Mouse (Mus musculus) embryonic stem cell, embryonic (primary cell): ENCODE results near the gene Fbxo4.

Experiments used
- CTCF ChIA-PET, 4 experiments: fragments of 300-600 bp in 2 of 4; fragments of 350-600 bp in 2 of 4; sonication (Branson Sonifier 250); formaldehyde crosslinking; loops; one replicate each; lab custom pipeline; 2022; ENCODE audit warnings: inconsistent platforms in 2 of 4; lab: Charles Lee
- POLR2A ChIA-PET, 4 experiments: fragments of 300-600 bp in 2 of 4; fragments of 350-600 bp in 2 of 4; sonication (Branson Sonifier 250); formaldehyde crosslinking; loops; one replicate each; lab custom pipeline; 2022; ENCODE audit warnings: antibody characterized with exemption in 4 of 4, inconsistent platforms in 1 of 4; lab: Charles Lee

Gene Fbxo4

GRCm38 (mm10) chr15:3995448-3996266 is 16.3 kb upstream of the Fbxo4 start, which contains the start of gene AW549877:
TSS of gene AW549877 (minus strand) at chr15:3995744.
- POLR2A ChIA-PET: interaction anchor here in 3 of 4 experiments (0.6 to 9.3 kb wide), 63 partner anchors 8 to 1156 kb away, joined by 3 to 134 read pairs (median 4); partner anchors contain the start of genes Fbxo4 (in 3 of the 3), Oxct1 (in 3 of the 3) and Rpl37 (in 3 of the 3)
- CTCF ChIA-PET: interaction anchor here in 3 of 4 experiments (0.7 to 1.5 kb wide), 6 partner anchors 28 to 102 kb away, joined by 3 to 12 read pairs (median 4); partner anchors contain the start of gene Oxct1 (in 2 of the 3)

DNA sequence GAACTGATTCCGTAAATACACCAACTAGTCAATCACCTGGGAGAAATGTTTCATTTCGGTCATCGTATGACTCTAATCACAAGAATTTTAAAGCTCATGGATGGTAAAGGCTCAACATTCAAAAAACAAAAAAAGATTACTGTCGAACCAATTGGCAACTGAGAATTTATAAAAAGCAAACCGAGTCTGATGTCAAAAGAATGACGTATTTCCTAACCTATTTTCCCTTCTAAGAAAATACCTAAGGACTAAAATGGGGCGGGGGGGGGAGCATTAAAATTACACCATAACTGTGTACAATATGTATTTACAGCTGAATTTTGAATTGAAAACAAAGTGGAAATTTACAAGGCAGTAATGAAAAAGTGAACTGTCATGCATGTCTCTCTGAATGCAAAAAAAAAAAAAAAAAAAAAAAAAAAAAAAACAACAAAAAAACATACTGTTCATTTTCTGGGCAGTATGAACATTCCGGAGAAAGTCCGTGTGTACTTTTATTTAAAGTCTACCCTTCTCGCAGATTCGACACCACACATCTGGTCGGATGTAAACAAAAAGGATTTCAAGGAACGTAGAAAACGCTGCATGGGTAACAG is 15.6 kb upstream of the Fbxo4 start:
- ChIA-PET CTCF (interaction anchor here in 3 of 4 experiments (0.7 to 1.5 kb wide), 5 partner anchors 29 to 103 kb away, joined by 3 to 12 read pairs (median 4); partner anchors contain the start of gene Oxct1 (in 2 of the 3)), POLR2A (interaction anchor here (0.6 to 9.3 kb wide), 51 partner anchors 8 to 1156 kb away, joined by 3 to 134 read pairs (median 4); partner anchors contain the start of genes Fbxo4 (in 3 of the 4), Oxct1 (in 3 of the 4) and Rpl37 (in 3 of the 4))

- ChIA-PET POLR2A (interaction anchor here in 3 of 4 experiments (0.8 to 7.8 kb wide), 13 partner anchors 7 to 40 kb away, joined by 3 to 50 read pairs (median 5); partner anchors contain the start of genes AW549877 (in 3 of the 3), Fbxo4 (in 2 of the 3) and Oxct1 (in 1 of the 3)), CTCF (interaction anchor here (0.5 to 2.1 kb wide), 25 partner anchors 8 to 1127 kb away, joined by 3 to 16 read pairs (median 4); partner anchors contain the start of genes Oxct1 (in 3 of the 4) and Fbxo4 (in 2 of the 4))
These were observed 8.6 kb upstream of the Fbxo4 start for GRCm38 (mm10) chr15:3987981-3988380.

- CTCF ChIA-PET: no interaction called here
- POLR2A ChIA-PET: interaction anchor here in 2 of 4 experiments (1.3 to 7.8 kb wide), 2 partner anchors 11 kb away, joined by 4 to 50 read pairs; partner anchors contain the start of gene AW549877 (in 2 of the 2)
These were observed 5.5 kb upstream of the Fbxo4 start for GRCm38 (mm10) chr15:3984876-3985275.

GRCm38 (mm10) chr15:3982732-3983131 is 3.4 kb upstream of the Fbxo4 start:
- POLR2A ChIA-PET: interaction anchor here in 2 of 4 experiments (0.9 to 7.8 kb wide), 2 partner anchors 13 kb away, joined by 3 to 50 read pairs; partner anchors contain the start of gene AW549877 (in 2 of the 2)
- CTCF ChIA-PET: no interaction called here

DNA sequence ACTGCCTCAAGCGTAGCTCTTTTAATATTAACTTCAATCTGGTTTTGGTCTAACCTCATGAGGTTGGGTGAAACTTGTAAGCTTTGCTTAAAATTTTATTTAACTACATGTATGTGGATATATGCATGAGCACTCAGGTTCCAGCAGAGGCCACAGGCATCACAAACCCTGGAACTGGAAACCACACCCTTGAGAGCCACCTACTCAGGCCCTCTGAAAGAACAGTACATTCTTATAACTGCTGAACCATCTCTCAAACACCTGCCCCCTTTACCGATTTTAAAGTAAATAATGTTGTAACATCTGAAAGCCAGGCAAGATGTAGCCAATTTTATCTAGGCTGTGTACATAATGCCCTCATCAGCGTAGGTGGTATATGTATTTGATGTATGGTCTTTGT is 498 bp upstream of the Fbxo4 start:
- ChIA-PET POLR2A (interaction anchor here in 3 of 4 experiments (0.6 to 4.4 kb wide), 14 partner anchors 8 to 76 kb away, joined by 3 to 48 read pairs (median 5); partner anchors contain the start of genes AW549877 (in 3 of the 3) and Oxct1 (in 2 of the 3)), CTCF (interaction anchor here in 3 of 4 experiments (0.6 to 1.9 kb wide), 3 partner anchors 8 kb away, joined by 3 to 7 read pairs (median 3); no protein-coding TSS in a partner anchor)

DNA sequence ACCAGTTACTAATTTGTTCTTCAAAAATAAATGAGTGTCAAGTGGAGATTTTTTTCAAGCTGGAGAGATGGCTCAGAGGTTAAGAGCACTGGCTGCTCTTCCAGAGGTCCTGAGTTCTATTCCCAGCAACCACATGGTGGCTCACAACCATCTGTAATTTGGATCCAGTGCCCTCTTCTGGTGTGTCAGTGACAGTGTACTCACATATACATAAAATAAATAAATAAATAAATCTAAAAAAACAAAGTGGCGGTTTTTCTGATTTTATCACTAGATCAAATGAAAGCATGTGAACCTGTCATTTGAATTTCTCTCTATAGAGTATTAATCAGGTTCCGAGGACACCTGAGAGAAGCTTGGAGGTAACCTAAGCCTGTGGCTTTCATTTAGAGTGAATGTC is 1.1 kb downstream of the Fbxo4 start:
- ChIA-PET CTCF (interaction anchor here in 3 of 4 experiments (0.7 to 1.9 kb wide), 3 partner anchors 9 to 1463 kb away, joined by 3 to 7 read pairs (median 4); no protein-coding TSS in a partner anchor), POLR2A (interaction anchor here in 2 of 4 experiments (0.7 to 4.4 kb wide), 9 partner anchors 10 to 257 kb away, joined by 3 to 48 read pairs (median 4); partner anchors contain the start of genes AW549877 (in 2 of the 2) and Oxct1 (in 2 of the 2))

DNA sequence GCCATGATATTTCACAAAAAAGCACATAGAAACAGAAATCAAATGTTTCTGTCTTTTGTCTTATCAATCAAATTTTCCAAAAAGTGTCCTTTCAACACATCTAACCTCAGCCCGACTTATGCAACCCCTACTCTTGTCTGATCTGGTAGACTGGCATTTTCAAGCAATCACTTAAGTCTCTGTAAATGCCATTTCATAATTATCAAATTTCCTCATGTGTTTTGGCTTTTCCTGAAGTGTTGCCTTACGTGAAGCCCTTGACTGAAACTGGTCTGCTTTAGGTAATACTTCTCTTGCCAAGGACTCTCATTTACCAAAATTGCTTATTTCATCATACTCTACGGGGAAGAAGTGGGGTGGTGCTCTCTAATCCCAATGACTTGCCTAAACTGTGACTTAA is 6.1 kb downstream of the Fbxo4 start:
- ChIA-PET POLR2A (interaction anchor here in 2 of 4 experiments (0.6 to 2.4 kb wide), 4 partner anchors 11 to 22 kb away, joined by 3 to 7 read pairs (median 5); partner anchors contain the start of gene AW549877 (in 2 of the 2)), CTCF (no interaction called here)

DNA sequence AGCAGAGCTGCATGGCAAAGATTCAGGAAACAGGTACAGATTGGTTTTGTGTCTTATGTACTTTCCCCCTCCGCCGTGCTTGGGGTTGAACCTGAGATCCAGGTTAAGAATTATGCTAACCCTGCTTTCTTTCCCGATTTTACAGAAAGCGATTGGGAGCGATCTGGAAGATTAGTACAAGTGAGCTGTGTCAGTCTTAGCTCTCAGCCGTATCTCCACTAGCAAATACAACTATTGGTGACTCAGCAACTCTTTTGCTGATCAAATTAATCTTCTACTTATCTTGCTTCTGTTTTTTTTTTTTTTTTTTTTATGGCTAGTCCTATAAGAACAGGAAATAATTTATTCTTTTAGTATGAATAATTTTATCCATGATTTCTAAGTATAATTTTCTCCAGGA is 9.2 kb downstream of the Fbxo4 start:
- ChIA-PET POLR2A (interaction anchor here in 3 of 4 experiments (0.6 to 2.2 kb wide), 12 partner anchors 8 to 72 kb away, joined by 3 to 13 read pairs (median 4); partner anchors contain the start of genes AW549877 (in 3 of the 3) and Fbxo4 (in 1 of the 3)), CTCF (interaction anchor here in 1 of 4 experiments (1.2 kb wide), 1 partner anchor 18 kb away, joined by 4 read pairs; no protein-coding TSS in a partner anchor)

DNA sequence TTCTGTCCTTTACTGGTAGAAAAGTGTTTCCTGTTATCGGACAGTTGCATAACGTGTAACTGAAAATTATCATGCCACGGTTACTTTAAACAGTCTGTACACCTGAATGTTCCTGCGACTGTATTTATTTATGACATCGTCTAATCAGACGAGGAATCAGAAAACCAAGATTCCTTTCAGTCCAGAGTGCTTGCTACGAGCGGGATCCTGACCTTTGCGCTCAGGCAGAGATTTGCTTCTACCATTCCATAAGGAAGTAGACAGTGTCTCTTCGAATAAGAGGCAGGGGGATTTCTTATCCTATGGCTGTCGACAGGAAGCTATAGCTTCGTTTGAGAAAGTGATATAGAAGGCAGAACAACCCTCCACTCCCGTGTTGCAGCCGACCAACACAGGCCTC is 9.6 kb downstream of the Fbxo4 start:
- CTCF ChIA-PET: no interaction called here
- POLR2A ChIA-PET: interaction anchor here in 3 of 4 experiments (0.6 to 2.2 kb wide), 10 partner anchors 8 to 73 kb away, joined by 3 to 13 read pairs (median 4); partner anchors contain the start of genes AW549877 (in 3 of the 3) and Fbxo4 (in 1 of the 3)

DNA sequence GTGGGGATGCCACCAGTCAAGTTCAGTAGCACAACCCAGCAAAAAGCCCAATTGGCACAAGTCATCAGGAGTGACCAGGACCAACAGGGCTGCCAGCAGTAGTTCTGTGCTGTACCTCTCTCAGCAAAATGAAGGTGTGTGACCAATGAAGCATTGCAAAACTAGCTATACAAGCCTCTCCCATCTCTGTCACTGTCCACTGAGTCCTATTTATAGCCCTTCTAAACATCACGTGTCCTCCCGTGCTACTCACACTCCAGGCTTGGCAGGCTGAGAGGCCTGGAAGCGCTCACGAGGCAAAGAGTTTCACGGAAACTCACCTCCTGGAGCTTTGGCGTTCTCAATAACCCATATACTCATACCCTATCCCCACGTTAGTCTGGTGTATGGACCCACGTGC is 17.1 kb downstream of the Fbxo4 start:
- POLR2A ChIA-PET: interaction anchor here in 2 of 4 experiments (1.0 to 3.1 kb wide), 12 partner anchors 8 to 65 kb away, joined by 3 to 20 read pairs (median 5); partner anchors contain the start of gene AW549877 (in 2 of the 2)
- CTCF ChIA-PET: no interaction called here

GRCm38 (mm10) chr15:3960094-3960493 is 19.3 kb downstream of the Fbxo4 start:
- ChIA-PET POLR2A (interaction anchor here in 1 of 4 experiments (3.1 kb wide), 1 partner anchor 35 kb away, joined by 18 read pairs; the partner anchor contains the start of gene AW549877), CTCF (no interaction called here)

GRCm38 (mm10) chr15:3957982-3958381 is 21.4 kb downstream of the Fbxo4 start:
- ChIA-PET CTCF (interaction anchor here (0.6 to 1.6 kb wide), 14 partner anchors 28 to 375 kb away, joined by 3 to 12 read pairs (median 3); partner anchors contain the start of gene Oxct1 (in 1 of the 4)), POLR2A (interaction anchor here (0.6 to 1.1 kb wide), 4 partner anchors 38 to 82 kb away, joined by 3 to 5 read pairs (median 4); partner anchors contain the start of gene AW549877 (in 2 of the 4))

- CTCF ChIA-PET: interaction anchor here in 1 of 4 experiments (0.6 kb wide), 1 partner anchor 741 kb away, joined by 4 read pairs; no protein-coding TSS in a partner anchor
- POLR2A ChIA-PET: interaction anchor here in 1 of 4 experiments (0.6 kb wide), 2 partner anchors 26 to 266 kb away, joined by 3 read pairs; no protein-coding TSS in a partner anchor
These were observed 24.4 kb downstream of the Fbxo4 start for GRCm38 (mm10) chr15:3954971-3955370.

GRCm38 (mm10) chr15:3938132-3938531 is 41.2 kb downstream of the Fbxo4 start:
- ChIA-PET CTCF (interaction anchor here in 1 of 4 experiments (0.5 kb wide), 1 partner anchor 235 kb away, joined by 5 read pairs; no protein-coding TSS in a partner anchor), POLR2A (no interaction called here)

- POLR2A ChIA-PET: no interaction called here
- CTCF ChIA-PET: no interaction called here
These were observed 43.3 kb downstream of the Fbxo4 start for GRCm38 (mm10) chr15:3936056-3936455.

- ChIA-PET CTCF (no interaction called here), POLR2A (no interaction called here)
These were observed 45.9 kb downstream of the Fbxo4 start for GRCm38 (mm10) chr15:3933466-3933865.
